Mouse (Mus musculus): ENCODE results near the gene Terf2ip. TPM values are rescaled to one million over a fixed set of nuclear protein-coding genes. Genes with fewer than 3 reads are reported as not detected.
A peak's percentile ranks its signal among the peaks of the same experiment; 100 is the strongest.

Gene Terf2ip
- polyA plus RNA-seq, 1 experiment from 2014 or later, result 9.8 TPM

GRCm38 (mm10) chr8:112011816-112012242, 631 bp downstream of the Terf2ip start:
- no peaks in the 10 kb centered on the region for H3K9me3 ChIP-seq (replicated peaks)
- WGBS (ENCODE audit: insufficient replicate concordance), result under 1% methylated on average over 40 of the region's 40 CpGs
- peak overlapping the region; percentile 89 for H3K4me3 ChIP-seq
- ATAC-seq, result peak; percentile 57
- peaks cover 36% of the 10 kb centered on the region for H3K36me3 ChIP-seq
- H3K27me3 ChIP-seq (replicated peaks), result no peaks in the 10 kb centered on the region
- peak overlapping the region; percentile 96 for H3K4me2 ChIP-seq
- peaks cover 47% of the 10 kb centered on the region for H3K4me1 ChIP-seq
- H3K27ac ChIP-seq, result peak overlapping the region; percentile 90
- peak overlapping the region; percentile 91 for H3K9ac ChIP-seq

GRCm38 (mm10) chr8:112014936-112015335, 3.7 kb downstream of the Terf2ip start, which contains the start of gene Gm6793:
TSS of gene Gm6793 (minus strand) at chr8:112015036.
- 90% methylated on average over 11 of the region's 11 CpGs for WGBS (ENCODE audit: insufficient replicate concordance)
- Histone ChIP-seq H3K27me3 (replicated peaks) (no peaks in the 10 kb centered on the region), H3K27ac (no peak within 1 kb of the TSS), H3K36me3 (peaks cover 47% of the 10 kb centered on the region), H3K9me3 (replicated peaks) (no peaks in the 10 kb centered on the region), H3K4me2 (no peak within 1 kb of the TSS), H3K9ac (no peak within 1 kb of the TSS), H3K4me3 (no peak within 1 kb of the TSS), H3K4me1 (peaks cover 20% of the 10 kb centered on the region)
- no peak for ATAC-seq

GRCm38 (mm10) chr8:112029455-112029854, 18.3 kb downstream of the Terf2ip start:
- no peak overlapping the region for H3K4me3 ChIP-seq
- H3K4me1 ChIP-seq, result 0 out of 2 replicates have a peak, but pooled peaks cover 8% of the 10 kb centered on the region
- no peaks in the 10 kb centered on the region for H3K36me3 ChIP-seq
- no peak overlapping the region for H3K9ac ChIP-seq
- no peak overlapping the region for H3K4me2 ChIP-seq
- H3K9me3 ChIP-seq (replicated peaks), result no peaks in the 10 kb centered on the region
- 58% methylated on average over 7 of the region's 7 CpGs for WGBS (ENCODE audit: insufficient replicate concordance)
- no peaks in the 10 kb centered on the region for H3K27me3 ChIP-seq (replicated peaks)
- H3K27ac ChIP-seq, result no peak overlapping the region
- no peak for ATAC-seq

GRCm38 (mm10) chr8:112030663-112031062, 19.5 kb downstream of the Terf2ip start:
- ATAC-seq, result no peak
- H3K4me3 ChIP-seq, result no peak overlapping the region
- no peaks in the 10 kb centered on the region for H3K27me3 ChIP-seq (replicated peaks)
- no peak overlapping the region for H3K9ac ChIP-seq
- WGBS (ENCODE audit: insufficient replicate concordance), result 53% methylated on average over 6 of the region's 6 CpGs
- no peak overlapping the region for H3K27ac ChIP-seq
- no peak overlapping the region for H3K4me2 ChIP-seq
- no peaks in the 10 kb centered on the region for H3K36me3 ChIP-seq
- 0 out of 2 replicates have a peak, but pooled peaks cover 8% of the 10 kb centered on the region for H3K4me1 ChIP-seq
- H3K9me3 ChIP-seq (replicated peaks), result no peaks in the 10 kb centered on the region

- no peak for ATAC-seq
- Histone ChIP-seq H3K4me2 (no peak overlapping the region), H3K27ac (no peak overlapping the region), H3K36me3 (no peaks in the 10 kb centered on the region), H3K9me3 (replicated peaks) (no peaks in the 10 kb centered on the region), H3K27me3 (replicated peaks) (no peaks in the 10 kb centered on the region), H3K9ac (no peak overlapping the region), H3K4me3 (no peak overlapping the region), H3K4me1 (0 out of 2 replicates have a peak, but pooled peaks cover 5% of the 10 kb centered on the region)
- 68% methylated on average over 7 of the region's 7 CpGs for WGBS (ENCODE audit: insufficient replicate concordance)
Measured at GRCm38 (mm10) chr8:112033071-112033470, 21.9 kb downstream of the Terf2ip start.

GRCm38 (mm10) chr8:112034603-112035002, 23.4 kb downstream of the Terf2ip start:
- H3K4me1 ChIP-seq, result 0 out of 2 replicates have a peak, but pooled peaks cover 5% of the 10 kb centered on the region
- ATAC-seq, result no peak
- WGBS (ENCODE audit: insufficient replicate concordance), result 4% methylated on average over 8 of the region's 8 CpGs

GRCm38 (mm10) chr8:112037521-112037920, 26.3 kb downstream of the Terf2ip start:
- 69% methylated on average over 18 of the region's 18 CpGs for WGBS (ENCODE audit: insufficient replicate concordance)
- H3K27ac ChIP-seq, result no peak overlapping the region
- no peaks in the 10 kb centered on the region for H3K9me3 ChIP-seq (replicated peaks)
- H3K4me1 ChIP-seq, result no peaks in the 10 kb centered on the region
- H3K4me2 ChIP-seq, result no peak overlapping the region
- H3K9ac ChIP-seq, result no peak overlapping the region
- no peak overlapping the region for H3K4me3 ChIP-seq
- no peaks in the 10 kb centered on the region for H3K27me3 ChIP-seq (replicated peaks)
- H3K36me3 ChIP-seq, result no peaks in the 10 kb centered on the region
- ATAC-seq, result no peak

More at GRCm38 (mm10) chr8:112034603-112035002, 23.4 kb downstream of the Terf2ip start:
- no peak overlapping the region for H3K27ac ChIP-seq
- no peak overlapping the region for H3K9ac ChIP-seq
- H3K4me3 ChIP-seq, result no peak overlapping the region
- H3K27me3 ChIP-seq (replicated peaks), result no peaks in the 10 kb centered on the region
- no peaks in the 10 kb centered on the region for H3K36me3 ChIP-seq
- H3K4me2 ChIP-seq, result no peak overlapping the region
- H3K9me3 ChIP-seq (replicated peaks), result no peaks in the 10 kb centered on the region

GRCm38 (mm10) chr8:112045182-112045581, 34.0 kb downstream of the Terf2ip start:
- Histone ChIP-seq H3K27me3 (replicated peaks) (no peaks in the 10 kb centered on the region), H3K27ac (no peak overlapping the region), H3K9ac (no peak overlapping the region), H3K36me3 (no peaks in the 10 kb centered on the region), H3K4me2 (no peak overlapping the region), H3K4me1 (no peaks in the 10 kb centered on the region), H3K4me3 (no peak overlapping the region), H3K9me3 (replicated peaks) (no peaks in the 10 kb centered on the region)
- no peak for ATAC-seq
- 54% methylated on average over 4 of the region's 5 CpGs for WGBS (ENCODE audit: insufficient replicate concordance)

- Histone ChIP-seq H3K36me3 (no peaks in the 10 kb centered on the region), H3K4me2 (no peak overlapping the region), H3K27me3 (replicated peaks) (no peaks in the 10 kb centered on the region), H3K4me1 (no peaks in the 10 kb centered on the region), H3K27ac (no peak overlapping the region), H3K4me3 (no peak overlapping the region), H3K9me3 (replicated peaks) (no peaks in the 10 kb centered on the region), H3K9ac (no peak overlapping the region)
- 4% methylated on average over 7 of the region's 7 CpGs for WGBS (ENCODE audit: insufficient replicate concordance)
- ATAC-seq, result no peak
Measured at GRCm38 (mm10) chr8:112045896-112046295, 34.7 kb downstream of the Terf2ip start.

- Histone ChIP-seq H3K4me2 (no peak overlapping the region), H3K27me3 (replicated peaks) (no peaks in the 10 kb centered on the region), H3K9me3 (replicated peaks) (no peaks in the 10 kb centered on the region), H3K27ac (no peak overlapping the region), H3K36me3 (no peaks in the 10 kb centered on the region), H3K9ac (no peak overlapping the region), H3K4me3 (no peak overlapping the region), H3K4me1 (no peaks in the 10 kb centered on the region)
- no peak for ATAC-seq
- 59% methylated on average over 6 of the region's 6 CpGs for WGBS (ENCODE audit: insufficient replicate concordance)
Measured at GRCm38 (mm10) chr8:112048293-112048692, 37.1 kb downstream of the Terf2ip start.

- ATAC-seq, result no peak
- H3K36me3 ChIP-seq, result no peaks in the 10 kb centered on the region
- H3K27me3 ChIP-seq (replicated peaks), result no peaks in the 10 kb centered on the region
- no peak overlapping the region for H3K4me2 ChIP-seq
- no peaks in the 10 kb centered on the region for H3K4me1 ChIP-seq
- H3K9ac ChIP-seq, result no peak overlapping the region
- no peaks in the 10 kb centered on the region for H3K9me3 ChIP-seq (replicated peaks)
- H3K27ac ChIP-seq, result no peak overlapping the region
- no peak overlapping the region for H3K4me3 ChIP-seq
- 68% methylated on average over 6 of the region's 6 CpGs for WGBS (ENCODE audit: insufficient replicate concordance)
Measured at GRCm38 (mm10) chr8:112049984-112050383, 38.8 kb downstream of the Terf2ip start.

GRCm38 (mm10) chr8:112051537-112051936, 40.3 kb downstream of the Terf2ip start:
- ATAC-seq, result no peak
- Histone ChIP-seq H3K4me1 (no peaks in the 10 kb centered on the region), H3K4me2 (no peak overlapping the region), H3K9ac (no peak overlapping the region), H3K27me3 (replicated peaks) (no peaks in the 10 kb centered on the region), H3K4me3 (no peak overlapping the region), H3K9me3 (replicated peaks) (no peaks in the 10 kb centered on the region), H3K27ac (no peak overlapping the region), H3K36me3 (no peaks in the 10 kb centered on the region)
- WGBS (ENCODE audit: insufficient replicate concordance), result 58% methylated on average over 9 of the region's 9 CpGs

- Histone ChIP-seq H3K9me3 (replicated peaks) (no peaks in the 10 kb centered on the region), H3K4me3 (no peak overlapping the region), H3K27me3 (replicated peaks) (no peaks in the 10 kb centered on the region), H3K36me3 (no peaks in the 10 kb centered on the region), H3K4me2 (no peak overlapping the region), H3K9ac (no peak overlapping the region), H3K4me1 (no peaks in the 10 kb centered on the region), H3K27ac (no peak overlapping the region)
- ATAC-seq, result no peak
Measured at GRCm38 (mm10) chr8:112054456-112054855, 43.3 kb downstream of the Terf2ip start.
